Mouse (Mus musculus): ENCODE results near the gene Rfx7. TPM values are rescaled to one million over a fixed set of nuclear protein-coding genes. Genes with fewer than 3 reads are reported as not detected.

The Rfx7 gene
- total and polyA plus RNA-seq, 2 experiments from 2014 or later, result 3.1 to 18.9 TPM

DNA sequence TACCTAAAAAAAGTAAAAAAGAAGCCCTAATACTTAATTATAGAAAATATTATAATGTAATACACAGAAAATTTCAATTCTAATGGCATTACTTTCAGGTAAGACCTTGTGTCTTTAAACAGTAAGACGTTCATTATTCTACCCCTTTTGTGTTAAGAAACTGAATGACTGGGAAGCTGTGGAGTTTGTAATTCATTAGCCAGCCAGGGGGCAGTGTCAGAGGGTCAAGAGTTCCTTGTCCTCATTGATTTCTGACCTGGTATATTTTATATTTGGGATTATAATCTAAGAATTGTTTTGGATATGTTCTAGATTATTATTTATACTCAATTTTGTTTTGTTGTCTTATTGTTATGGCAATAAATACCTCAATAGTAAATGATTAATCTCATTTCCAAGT, 5.0 kb downstream of the Rfx7 start:
- no peaks in the 10 kb centered on the region for H3K36me3 ChIP-seq (replicated peaks; ENCODE audit: control insufficient read depth, insufficient read depth, low read length)
- WGBS, result 63% methylated on average over 1 of the region's 1 CpGs
- no peak for ATAC-seq (ENCODE audit: insufficient read depth, low read depth)
- DNase-seq (ENCODE audit: low spot score), result no peak
- H3K4me1 ChIP-seq (ENCODE audit: control insufficient read depth, insufficient read depth), result 0 out of 2 replicates have a peak, but pooled peaks cover 3% of the 10 kb centered on the region
- H3K4me2 ChIP-seq (ENCODE audit: low read depth, low read length), result no peak overlapping the region
- no peak overlapping the region for H3K27ac ChIP-seq (ENCODE audit: low read depth)
- no peak for TF ChIP-seq CTCF (IDR thresholded peaks at IDR 0.05; ENCODE audit: low read depth)
- TF ChIP-seq EP300 (IDR thresholded peaks at IDR 0.05; ENCODE audit: low read depth), result no peak
- H3K9me3 ChIP-seq (replicated peaks; ENCODE audit: control insufficient read depth, low read length), result no peaks in the 10 kb centered on the region
- H3K27me3 ChIP-seq (ENCODE audit: control insufficient read depth, insufficient read depth, low read length), result no peaks in the 10 kb centered on the region
- H3K4me3 ChIP-seq (ENCODE audit: low read depth, low read length), result no peak overlapping the region
- no peak overlapping the region for H3K9ac ChIP-seq (replicated peaks; ENCODE audit: low read depth, low read length)

DNA sequence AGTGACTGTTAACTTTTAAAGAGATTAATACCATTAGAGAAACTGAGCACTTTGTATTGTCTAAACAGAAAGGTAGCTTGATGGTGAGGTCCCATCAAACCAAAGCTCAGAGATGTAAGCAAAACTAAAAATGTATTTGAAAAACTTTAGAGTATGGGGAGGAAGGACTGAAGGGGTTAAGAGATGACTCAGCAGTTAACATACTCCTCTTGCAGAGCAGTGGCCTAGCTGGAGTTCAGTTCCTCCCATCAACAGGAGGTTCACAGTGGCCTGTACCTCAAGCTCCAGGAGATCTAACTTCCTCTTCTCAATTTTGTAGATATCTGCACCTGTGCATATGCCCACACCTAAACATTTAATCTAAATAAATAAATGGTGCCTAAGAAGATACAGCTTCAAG, 11.6 kb downstream of the Rfx7 start:
- Histone ChIP-seq H3K9ac (replicated peaks; ENCODE audit: low read depth, low read length) (no peak overlapping the region), H3K4me3 (ENCODE audit: low read depth, low read length) (no peak overlapping the region), H3K27ac (ENCODE audit: low read depth) (no peak overlapping the region), H3K4me1 (ENCODE audit: control insufficient read depth, insufficient read depth) (no peaks in the 10 kb centered on the region), H3K9me3 (replicated peaks; ENCODE audit: control insufficient read depth, low read length) (no peaks in the 10 kb centered on the region), H3K36me3 (replicated peaks; ENCODE audit: control insufficient read depth, insufficient read depth, low read length) (no peaks in the 10 kb centered on the region), H3K27me3 (ENCODE audit: control insufficient read depth, insufficient read depth, low read length) (no peaks in the 10 kb centered on the region), H3K4me2 (ENCODE audit: low read depth, low read length) (no peak overlapping the region)
- no peak for TF ChIP-seq EP300 (IDR thresholded peaks at IDR 0.05; ENCODE audit: low read depth)
- TF ChIP-seq CTCF (IDR thresholded peaks at IDR 0.05; ENCODE audit: low read depth), result no peak
- ATAC-seq (ENCODE audit: insufficient read depth, low read depth), result no peak
- no peak for DNase-seq (ENCODE audit: low spot score)

DNA sequence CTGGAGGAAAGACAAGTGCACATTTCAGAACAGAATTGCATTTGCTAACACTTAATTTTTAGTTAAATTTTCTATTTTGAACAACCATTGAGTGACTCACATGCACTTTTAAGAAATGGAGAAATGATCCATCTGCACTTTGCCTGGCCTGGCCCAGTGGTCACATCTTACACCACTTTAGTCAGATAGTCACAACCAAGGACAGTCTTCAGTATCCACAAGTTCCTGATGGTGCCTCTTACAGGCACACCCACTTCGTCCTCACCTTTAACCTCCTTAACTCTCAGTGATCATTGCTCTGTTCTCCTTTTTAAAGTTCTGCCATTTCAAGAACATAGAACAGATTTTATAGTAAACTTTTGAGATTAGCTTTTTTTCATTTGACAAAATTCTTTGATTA, 26.7 kb downstream of the Rfx7 start:
- Histone ChIP-seq H3K36me3 (replicated peaks; ENCODE audit: control insufficient read depth, insufficient read depth, low read length) (0 out of 2 replicates have a peak, but pooled peaks cover 3% of the 10 kb centered on the region), H3K4me2 (ENCODE audit: low read depth, low read length) (no peak overlapping the region), H3K27me3 (ENCODE audit: control insufficient read depth, insufficient read depth, low read length) (no peaks in the 10 kb centered on the region), H3K9ac (replicated peaks; ENCODE audit: low read depth, low read length) (no peak overlapping the region), H3K27ac (ENCODE audit: low read depth) (no peak overlapping the region), H3K9me3 (replicated peaks; ENCODE audit: control insufficient read depth, low read length) (no peaks in the 10 kb centered on the region), H3K4me3 (ENCODE audit: low read depth, low read length) (no peak overlapping the region), H3K4me1 (ENCODE audit: control insufficient read depth, insufficient read depth) (no peaks in the 10 kb centered on the region)
- ATAC-seq (ENCODE audit: insufficient read depth, low read depth), result no peak
- no peak for TF ChIP-seq CTCF (IDR thresholded peaks at IDR 0.05; ENCODE audit: low read depth)
- no peak for TF ChIP-seq EP300 (IDR thresholded peaks at IDR 0.05; ENCODE audit: low read depth)
- DNase-seq (ENCODE audit: low spot score), result no peak
- 76% methylated on average over 1 of the region's 1 CpGs for WGBS

DNA sequence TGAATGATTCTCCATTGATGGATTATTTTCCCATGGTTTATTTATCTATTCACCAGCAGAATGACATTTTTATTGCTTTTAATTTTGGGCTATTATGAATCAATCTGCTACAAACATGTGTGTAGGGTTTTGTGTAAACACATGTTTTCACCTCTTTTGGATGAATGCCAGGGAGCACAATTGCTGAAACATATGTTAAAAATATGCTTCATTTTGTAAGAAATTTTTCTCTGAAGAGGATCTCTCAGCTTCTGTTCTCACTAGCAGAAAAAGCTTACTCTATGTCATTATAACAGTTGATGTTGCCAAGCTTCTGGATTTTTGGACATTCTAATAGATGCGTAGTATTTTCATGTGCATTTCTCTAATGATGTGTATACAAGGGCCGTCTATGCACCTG, 28.3 kb downstream of the Rfx7 start:
- WGBS, result 95% methylated on average over 2 of the region's 2 CpGs
- no peak for ATAC-seq (ENCODE audit: insufficient read depth, low read depth)
- H3K4me2 ChIP-seq (ENCODE audit: low read depth, low read length), result no peak overlapping the region
- no peak overlapping the region for H3K27ac ChIP-seq (ENCODE audit: low read depth)
- H3K27me3 ChIP-seq (ENCODE audit: control insufficient read depth, insufficient read depth, low read length), result no peaks in the 10 kb centered on the region
- H3K4me3 ChIP-seq (ENCODE audit: low read depth, low read length), result no peak overlapping the region
- H3K4me1 ChIP-seq (ENCODE audit: control insufficient read depth, insufficient read depth), result no peaks in the 10 kb centered on the region
- H3K36me3 ChIP-seq (replicated peaks; ENCODE audit: control insufficient read depth, insufficient read depth, low read length), result 0 out of 2 replicates have a peak, but pooled peaks cover under 1% of the 10 kb centered on the region
- TF ChIP-seq EP300 (IDR thresholded peaks at IDR 0.05; ENCODE audit: low read depth) (no peak), CTCF (IDR thresholded peaks at IDR 0.05; ENCODE audit: low read depth) (no peak)
- DNase-seq (ENCODE audit: low spot score), result no peak
- no peaks in the 10 kb centered on the region for H3K9me3 ChIP-seq (replicated peaks; ENCODE audit: control insufficient read depth, low read length)
- H3K9ac ChIP-seq (replicated peaks; ENCODE audit: low read depth, low read length), result no peak overlapping the region

DNA sequence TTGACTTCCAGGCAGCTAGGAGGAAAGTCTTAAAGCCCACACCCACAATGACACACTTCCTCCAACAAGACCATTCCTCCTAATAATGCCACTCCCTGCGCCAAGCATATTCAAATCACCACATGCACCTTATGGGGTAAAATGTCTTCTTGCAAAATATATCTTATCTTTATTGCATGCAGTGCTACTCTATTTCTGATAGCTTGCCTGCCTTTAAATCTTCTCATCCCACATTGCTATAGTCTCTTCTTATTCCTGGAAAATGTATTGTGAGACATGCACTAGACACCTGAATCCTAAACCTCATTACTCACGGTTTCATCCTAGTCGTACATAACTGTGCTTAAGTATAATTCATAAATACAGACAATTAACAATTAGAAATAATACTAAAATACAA, 31.2 kb downstream of the Rfx7 start:
- ATAC-seq (ENCODE audit: insufficient read depth, low read depth), result no peak
- H3K4me3 ChIP-seq (ENCODE audit: low read depth, low read length), result no peak overlapping the region
- no peaks in the 10 kb centered on the region for H3K36me3 ChIP-seq (replicated peaks; ENCODE audit: control insufficient read depth, insufficient read depth, low read length)
- DNase-seq (ENCODE audit: low spot score), result no peak
- H3K27ac ChIP-seq (ENCODE audit: low read depth), result no peak overlapping the region
- no peaks in the 10 kb centered on the region for H3K27me3 ChIP-seq (ENCODE audit: control insufficient read depth, insufficient read depth, low read length)
- WGBS, result 91% methylated on average over 3 of the region's 3 CpGs
- no peaks in the 10 kb centered on the region for H3K9me3 ChIP-seq (replicated peaks; ENCODE audit: control insufficient read depth, low read length)
- no peaks in the 10 kb centered on the region for H3K4me1 ChIP-seq (ENCODE audit: control insufficient read depth, insufficient read depth)
- no peak overlapping the region for H3K4me2 ChIP-seq (ENCODE audit: low read depth, low read length)
- H3K9ac ChIP-seq (replicated peaks; ENCODE audit: low read depth, low read length), result no peak overlapping the region
- TF ChIP-seq CTCF (IDR thresholded peaks at IDR 0.05; ENCODE audit: low read depth) (no peak), EP300 (IDR thresholded peaks at IDR 0.05; ENCODE audit: low read depth) (no peak)

DNA sequence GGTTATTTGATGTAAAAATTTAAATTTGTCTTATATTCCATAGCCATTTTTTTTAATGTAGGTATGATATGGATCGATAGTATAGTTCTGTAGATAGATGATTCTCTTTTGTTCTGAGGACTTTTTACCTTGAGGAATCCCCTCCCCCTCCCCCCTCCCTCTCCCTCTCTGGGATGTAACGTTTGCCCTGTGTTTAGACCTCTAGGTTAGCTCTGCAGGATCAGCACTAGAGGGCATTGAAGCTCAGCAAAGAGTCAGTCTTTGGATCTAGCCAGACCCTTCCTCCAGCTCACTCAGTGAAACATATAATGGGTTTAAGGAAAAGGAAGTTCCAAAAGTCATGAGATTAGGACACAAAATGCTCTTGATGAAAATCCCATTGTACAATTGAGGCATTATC, 35.1 kb downstream of the Rfx7 start:
- H3K4me3 ChIP-seq (ENCODE audit: low read depth, low read length), result no peak overlapping the region
- no peak overlapping the region for H3K4me2 ChIP-seq (ENCODE audit: low read depth, low read length)
- TF ChIP-seq EP300 (IDR thresholded peaks at IDR 0.05; ENCODE audit: low read depth), result no peak
- TF ChIP-seq CTCF (IDR thresholded peaks at IDR 0.05; ENCODE audit: low read depth), result peak; percentile 13
- H3K27ac ChIP-seq (ENCODE audit: low read depth), result no peak overlapping the region
- no peaks in the 10 kb centered on the region for H3K4me1 ChIP-seq (ENCODE audit: control insufficient read depth, insufficient read depth)
- no peaks in the 10 kb centered on the region for H3K27me3 ChIP-seq (ENCODE audit: control insufficient read depth, insufficient read depth, low read length)
- ATAC-seq (ENCODE audit: insufficient read depth, low read depth) (no peak), DNase-seq (ENCODE audit: low spot score) (peak; percentile 13)
- H3K9me3 ChIP-seq (replicated peaks; ENCODE audit: control insufficient read depth, low read length), result no peaks in the 10 kb centered on the region
- H3K9ac ChIP-seq (replicated peaks; ENCODE audit: low read depth, low read length), result no peak overlapping the region
- H3K36me3 ChIP-seq (replicated peaks; ENCODE audit: control insufficient read depth, insufficient read depth, low read length), result no peaks in the 10 kb centered on the region
- WGBS, result 50% methylated on average over 2 of the region's 2 CpGs
